Mouse (Mus musculus) forebrain, embryonic 11.5 days (tissue): ENCODE measurements at regions not wholly inside any gene's neighbourhood (a gene's known extent, or its start where the extent isn't known, plus 50 kb on each side); places are given as distances from the start of the nearest gene placed in this dataset.

Experiments
- ATAC-seq: fragments of 200-750 bp; cut with Nextera tagmentation; replicated peaks from 2 replicates; pipeline ENCODE4 v1.8.0; 2017; ENCODE audit warnings: moderate TSS enrichment; ENCODE audit not compliant: low FRiP score
- DNase-seq: peaks from one replicate; pipeline ENCODE4 v3.0.0-alpha.2; 2017; ENCODE audit warnings: low spot score
- H3K27ac ChIP-seq: fragments of 300-500 bp; sonication (generic); 2 replicates; pipeline ENCODE4 v1.5.1; 2014; ENCODE audit warnings: low read depth, low read length
- H3K27me3 ChIP-seq: fragments of 300-500 bp; sonication (generic); 2 replicates; pipeline ENCODE4 v1.6.1; 2014; ENCODE audit warnings: mild to moderate bottlenecking, low read length, mixed read lengths; ENCODE audit not compliant: control insufficient read depth, insufficient read depth
- H3K36me3 ChIP-seq: fragments of 300-500 bp; sonication (generic); 2 replicates; pipeline ENCODE4 v1.6.1; 2014; ENCODE audit warnings: mild to moderate bottlenecking, low read length, moderate library complexity, mixed read lengths; ENCODE audit not compliant: control insufficient read depth, insufficient read depth
- H3K4me1 ChIP-seq: fragments of 300-500 bp; sonication (generic); replicated peaks from 2 replicates; pipeline ENCODE4 v1.6.1; 2014; ENCODE audit warnings: low read length, mixed read lengths; ENCODE audit not compliant: control insufficient read depth, insufficient read depth
- H3K4me2 ChIP-seq: fragments of 300-500 bp; sonication (generic); 2 replicates; pipeline ENCODE4 v1.6.1; 2014; ENCODE audit warnings: low read depth, mild to moderate bottlenecking, low read length, moderate library complexity, mixed read lengths; ENCODE audit not compliant: severe bottlenecking
- H3K4me3 ChIP-seq: fragments of 300-500 bp; sonication (generic); 2 replicates; pipeline ENCODE4 v1.5.1; 2014; ENCODE audit warnings: low read depth, low read length
- H3K9ac ChIP-seq: fragments of 300-500 bp; sonication (generic); 2 replicates; pipeline ENCODE4 v1.6.1; 2014; ENCODE audit warnings: low read length
- H3K9me3 ChIP-seq: fragments of 300-500 bp; sonication (generic); 2 replicates; pipeline ENCODE4 v1.6.1; 2016; ENCODE audit warnings: low read length, mixed read lengths; ENCODE audit not compliant: control insufficient read depth
- WGBS: fragments of 180-500 bp; shearing (Covaris S2); extraction: QIAGEN DNeasy Blood & Tissue Kit; methylation state at CpG from one replicate; pipeline ENCODE4 v1.1.7; 2014; 5-methylcytosine and 5-hydroxymethylcytosine counted together

- Histone ChIP-seq H3K27ac (no peak overlapping the region), H3K36me3 (no peaks in the 10 kb centered on the region), H3K4me3 (no peak overlapping the region), H3K4me2 (no peak overlapping the region), H3K4me1 (no peaks in the 10 kb centered on the region), H3K9me3 (no peaks in the 10 kb centered on the region), H3K9ac (no peak overlapping the region), H3K27me3 (no peaks in the 10 kb centered on the region)
- 74% methylated on average over 10 of the region's 10 CpGs for WGBS
- DNase-seq (no peak), ATAC-seq (no peak)
Observed at GRCm38 (mm10) chr15:74294691-74295090, 341.5 kb downstream of the Mroh4 start.

- no peaks in the 10 kb centered on the region for H3K9me3 ChIP-seq
- ATAC-seq (no peak), DNase-seq (no peak)
- no peak overlapping the region for H3K27ac ChIP-seq
- no peaks in the 10 kb centered on the region for H3K4me1 ChIP-seq
- no peaks in the 10 kb centered on the region for H3K27me3 ChIP-seq
- H3K4me3 ChIP-seq, result no peak overlapping the region
- H3K9ac ChIP-seq, result no peak overlapping the region
- no peaks in the 10 kb centered on the region for H3K36me3 ChIP-seq
- WGBS, result 84% methylated on average over 10 of the region's 10 CpGs
- no peak overlapping the region for H3K4me2 ChIP-seq
Observed at GRCm38 (mm10) chr15:74294109-74294508, 342.0 kb downstream of the Mroh4 start.

DNA sequence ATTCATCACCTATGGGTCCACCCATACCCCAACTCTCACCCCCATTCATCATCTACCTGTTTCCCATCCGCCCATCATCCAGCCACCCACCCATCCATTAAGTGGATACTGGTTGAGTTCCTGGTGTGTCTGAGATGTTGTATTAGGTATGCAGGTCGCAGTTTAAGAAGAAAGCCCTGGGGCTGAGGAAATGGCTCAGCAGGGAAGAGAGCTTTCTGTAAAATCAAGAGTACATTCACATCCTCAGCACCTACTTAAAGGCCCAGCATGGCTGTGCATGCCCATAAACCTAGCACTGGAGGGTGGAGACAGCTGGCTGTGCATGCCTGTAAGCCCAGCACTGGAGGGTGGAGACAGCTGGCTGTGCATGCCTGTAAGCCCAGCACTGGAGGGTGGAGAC is 348.7 kb downstream of the Mroh4 start:
- Histone ChIP-seq H3K4me3 (no peak overlapping the region), H3K4me2 (no peak overlapping the region), H3K9me3 (no peaks in the 10 kb centered on the region), H3K4me1 (no peaks in the 10 kb centered on the region), H3K9ac (no peak overlapping the region), H3K36me3 (no peaks in the 10 kb centered on the region), H3K27ac (no peak overlapping the region), H3K27me3 (no peaks in the 10 kb centered on the region)
- DNase-seq, result no peak
- ATAC-seq, result no peak
- WGBS, result 81% methylated on average over 2 of the region's 2 CpGs

- Histone ChIP-seq H3K4me1 (no peaks in the 10 kb centered on the region), H3K9me3 (no peaks in the 10 kb centered on the region), H3K27me3 (no peaks in the 10 kb centered on the region), H3K4me3 (no peak overlapping the region), H3K36me3 (no peaks in the 10 kb centered on the region), H3K9ac (no peak overlapping the region), H3K4me2 (no peak overlapping the region), H3K27ac (no peak overlapping the region)
- WGBS, result 77% methylated on average over 5 of the region's 5 CpGs
- no peak for DNase-seq
- no peak for ATAC-seq
Observed at GRCm38 (mm10) chr15:74283172-74283534, 353.0 kb downstream of the Mroh4 start.

DNA sequence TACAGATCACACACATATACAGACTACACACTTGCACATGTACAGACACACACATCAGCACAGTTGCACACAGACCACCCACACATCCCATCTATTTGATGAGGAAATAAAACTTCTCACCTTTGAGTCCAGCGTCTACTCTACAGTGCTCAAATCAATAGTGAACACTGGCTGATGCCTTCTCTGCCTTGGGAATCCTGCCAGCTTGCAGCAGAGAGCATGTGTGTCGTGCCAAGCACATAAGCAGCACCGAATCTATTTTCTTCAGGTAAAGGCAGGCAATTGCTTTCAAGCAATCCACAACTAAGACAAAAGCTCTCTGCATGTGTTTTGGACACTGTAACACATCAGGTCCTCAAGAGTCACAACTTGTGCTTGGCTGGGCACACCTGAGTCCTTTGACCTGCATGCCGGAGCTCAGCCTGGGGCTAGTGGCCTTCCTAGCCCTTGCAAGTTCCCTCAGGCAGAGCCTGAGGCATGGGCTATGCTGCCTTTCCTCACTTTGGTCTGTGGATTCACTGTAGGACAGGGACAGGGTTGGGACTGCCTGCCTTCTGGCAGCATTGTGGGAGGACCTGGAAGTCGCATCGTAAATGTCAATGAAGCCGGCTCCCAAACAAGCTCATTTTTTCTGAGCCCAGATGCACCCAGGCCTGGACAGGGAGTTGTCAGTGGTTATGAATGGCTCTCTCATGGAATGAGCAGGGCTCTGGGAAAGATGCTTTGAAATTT is 353.5 kb downstream of the Mroh4 start:
- H3K27me3 ChIP-seq, result no peaks in the 10 kb centered on the region
- H3K4me2 ChIP-seq, result no peak overlapping the region
- ATAC-seq, result no peak
- H3K9ac ChIP-seq, result no peak overlapping the region
- H3K36me3 ChIP-seq, result no peaks in the 10 kb centered on the region
- H3K9me3 ChIP-seq, result no peaks in the 10 kb centered on the region
- no peak overlapping the region for H3K4me3 ChIP-seq
- H3K27ac ChIP-seq, result no peak overlapping the region
- no peaks in the 10 kb centered on the region for H3K4me1 ChIP-seq
- DNase-seq, result no peak
- WGBS, result 78% methylated on average over 7 of the region's 7 CpGs

- Histone ChIP-seq H3K4me3 (no peak overlapping the region), H3K36me3 (no peaks in the 10 kb centered on the region), H3K27me3 (no peaks in the 10 kb centered on the region), H3K4me2 (no peak overlapping the region), H3K9me3 (no peaks in the 10 kb centered on the region), H3K4me1 (no peaks in the 10 kb centered on the region), H3K9ac (no peak overlapping the region), H3K27ac (no peak overlapping the region)
- WGBS, result 91% methylated on average over 5 of the region's 5 CpGs
- DNase-seq (no peak), ATAC-seq (no peak)
Observed at GRCm38 (mm10) chr15:74274435-74274834, 361.7 kb downstream of the Mroh4 start.

- no peak overlapping the region for H3K4me2 ChIP-seq
- H3K36me3 ChIP-seq, result no peaks in the 10 kb centered on the region
- H3K4me1 ChIP-seq, result 0 out of 2 replicates have a peak, but pooled peaks cover 3% of the 10 kb centered on the region
- DNase-seq, result no peak
- no peak overlapping the region for H3K27ac ChIP-seq
- H3K9me3 ChIP-seq, result no peaks in the 10 kb centered on the region
- no peak for ATAC-seq
- WGBS, result 75% methylated on average over 9 of the region's 9 CpGs
- H3K4me3 ChIP-seq, result no peak overlapping the region
- H3K9ac ChIP-seq, result no peak overlapping the region
- no peaks in the 10 kb centered on the region for H3K27me3 ChIP-seq
Observed at GRCm38 (mm10) chr15:74262587-74263210, 373.5 kb downstream of the Mroh4 start.

DNA sequence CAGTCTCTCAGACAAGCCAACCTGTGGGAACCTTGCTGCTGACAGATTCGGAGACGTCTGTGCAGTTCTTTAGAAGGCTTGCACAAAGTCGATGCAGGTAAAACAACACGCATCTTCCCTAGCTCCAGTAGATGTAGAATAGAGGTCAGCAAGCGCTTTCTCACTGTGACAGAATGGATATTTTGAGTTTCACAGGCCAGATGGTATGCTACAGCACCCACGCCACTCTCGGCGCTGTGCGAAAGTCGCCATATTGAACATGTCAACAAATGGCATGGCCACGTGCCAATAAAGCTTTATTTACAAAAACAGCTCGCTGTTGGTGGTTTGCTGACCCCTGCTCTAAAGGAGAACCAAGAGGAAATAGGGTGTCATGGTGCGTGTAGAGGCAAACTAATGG is 377.5 kb downstream of the Mroh4 start:
- Histone ChIP-seq H3K27me3 (no peaks in the 10 kb centered on the region), H3K9ac (no peak overlapping the region), H3K27ac (no peak overlapping the region), H3K36me3 (no peaks in the 10 kb centered on the region), H3K4me3 (no peak overlapping the region), H3K4me2 (no peak overlapping the region), H3K4me1 (0 out of 2 replicates have a peak, but pooled peaks cover 3% of the 10 kb centered on the region), H3K9me3 (no peaks in the 10 kb centered on the region)
- no peak for ATAC-seq
- 92% methylated on average over 13 of the region's 13 CpGs for WGBS
- DNase-seq, result no peak
